Mouse (Mus musculus) urinary bladder, postnatal 36 days (tissue): ENCODE data around the gene Ablim2.
A peak's percentile ranks its signal among the peaks of the same experiment; 100 is the strongest.

Experiments used
- DNase-seq, 2 experiments: peaks; one replicate each; pipeline ENCODE4 v3.0.0; 2022; ENCODE audit warnings: low spot score in 2 of 2, mixed read lengths in 1 of 2

Gene Ablim2

DNA sequence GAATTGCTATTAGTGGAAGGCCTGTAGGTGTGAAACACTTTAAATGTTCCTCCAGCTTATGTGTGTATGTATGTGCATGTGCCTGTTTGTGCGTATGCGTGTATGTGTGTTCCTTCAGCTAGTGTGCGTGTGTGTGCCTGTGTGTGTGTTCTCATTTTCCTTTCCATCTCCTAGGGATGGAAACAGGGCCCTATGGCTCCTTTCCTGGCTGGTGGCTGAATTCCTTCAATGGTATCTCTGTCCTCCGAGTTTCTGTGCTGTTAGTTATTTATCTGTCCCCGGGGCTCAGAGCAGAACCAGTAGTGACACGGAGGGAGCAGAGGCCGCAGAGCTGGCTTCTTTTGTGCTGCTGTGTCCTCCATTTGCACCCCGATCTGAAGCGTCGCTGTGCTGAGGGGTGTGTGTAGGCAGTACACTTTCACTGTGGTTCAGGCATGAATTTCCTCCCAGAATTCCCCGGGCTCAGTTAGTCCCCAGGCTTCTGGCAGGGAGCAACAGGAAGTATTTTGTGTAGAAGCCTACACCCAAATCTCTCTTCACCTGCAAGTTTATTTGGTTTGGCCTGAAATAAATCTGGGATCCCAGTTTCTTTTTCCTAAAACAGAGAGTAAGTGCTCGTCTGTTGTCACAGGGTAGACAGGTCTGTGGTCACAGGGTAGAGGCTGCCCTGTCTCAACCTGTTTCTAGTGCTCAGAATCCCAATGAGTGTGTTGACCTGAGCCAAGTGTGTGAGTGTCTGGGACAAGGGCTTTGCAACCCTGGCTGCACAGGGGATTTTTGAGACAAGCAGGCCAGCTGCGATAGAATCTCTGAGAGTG, 151.2 kb downstream of the Ablim2 start:
- no peak for DNase-seq

DNA sequence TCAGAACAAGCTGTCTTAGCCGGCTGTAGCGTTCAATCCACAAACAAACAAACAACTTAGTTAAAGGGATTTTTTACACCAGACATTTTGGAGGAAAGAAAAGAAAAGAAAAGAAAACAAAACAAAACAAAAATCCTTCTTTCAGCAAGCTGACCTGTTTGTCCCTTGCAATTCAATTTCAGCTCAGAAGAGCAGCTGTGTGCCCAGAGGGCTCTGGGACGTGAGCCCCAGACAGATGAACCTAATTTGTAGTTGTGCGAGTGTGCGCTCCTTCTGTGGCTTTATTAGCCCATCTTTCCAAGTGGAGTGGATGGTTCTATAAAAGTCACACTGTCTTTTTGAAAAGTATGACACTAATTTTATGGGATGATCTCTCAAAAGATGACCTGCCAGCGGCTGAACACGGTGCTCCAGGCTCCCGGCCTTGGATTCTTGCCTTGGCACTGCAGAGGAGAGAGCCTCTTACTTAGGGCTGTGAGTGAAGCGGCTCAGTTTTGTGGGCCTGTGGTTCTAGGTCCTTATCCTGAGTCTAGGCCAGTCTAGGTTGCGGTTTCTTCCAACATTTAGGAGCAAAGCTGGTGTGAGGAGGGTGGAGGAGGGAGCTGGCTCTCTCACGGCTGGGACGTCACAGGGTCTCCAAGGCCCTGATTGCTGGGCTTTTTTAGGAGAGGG, 158.1 kb downstream of the Ablim2 start:
- DNase-seq: no peak

DNA sequence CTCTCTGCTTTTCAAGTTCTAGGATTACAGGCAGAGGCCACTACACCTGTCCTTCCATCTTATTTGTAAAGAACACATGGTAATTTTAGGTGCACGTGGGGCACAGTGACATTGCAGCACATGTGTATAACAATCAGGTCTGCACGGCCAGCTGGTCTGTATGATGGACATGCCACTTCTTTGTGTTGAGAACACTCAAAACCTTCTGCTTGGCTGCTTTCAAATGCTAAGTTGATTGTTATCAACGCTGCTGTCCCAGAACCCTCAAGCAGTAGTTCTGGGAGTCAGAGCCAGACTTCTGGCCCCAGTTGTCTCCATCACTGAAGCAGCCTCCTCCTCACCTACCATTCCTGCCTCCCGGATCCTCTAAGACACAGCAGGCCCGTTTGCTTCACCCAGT, 159.0 kb downstream of the Ablim2 start:
- DNase-seq: no peak

DNA sequence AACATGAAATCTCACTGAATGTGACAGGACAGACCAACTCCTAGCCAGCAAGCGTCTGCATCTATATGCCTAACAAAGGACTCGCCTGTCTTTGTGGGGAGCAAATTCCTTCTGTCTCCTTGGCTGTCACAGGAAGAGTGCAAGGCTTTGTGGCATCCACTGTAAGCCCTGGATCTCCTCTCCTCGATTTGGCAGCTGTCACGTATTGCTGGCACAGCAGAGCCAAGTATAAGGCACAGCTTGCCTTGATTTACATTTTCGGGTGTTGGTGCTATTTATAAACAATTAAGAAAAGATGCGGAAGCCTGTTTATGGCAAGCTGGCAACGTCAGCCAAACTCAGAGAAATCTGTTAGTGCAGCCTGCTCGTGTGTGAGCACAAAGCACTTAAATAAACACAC, 160.7 kb downstream of the Ablim2 start:
- no peak for DNase-seq

- DNase-seq: no peak
Observed at GRCm38 (mm10) chr5:35920076-35920475, 162.4 kb downstream of the Ablim2 start.

DNA sequence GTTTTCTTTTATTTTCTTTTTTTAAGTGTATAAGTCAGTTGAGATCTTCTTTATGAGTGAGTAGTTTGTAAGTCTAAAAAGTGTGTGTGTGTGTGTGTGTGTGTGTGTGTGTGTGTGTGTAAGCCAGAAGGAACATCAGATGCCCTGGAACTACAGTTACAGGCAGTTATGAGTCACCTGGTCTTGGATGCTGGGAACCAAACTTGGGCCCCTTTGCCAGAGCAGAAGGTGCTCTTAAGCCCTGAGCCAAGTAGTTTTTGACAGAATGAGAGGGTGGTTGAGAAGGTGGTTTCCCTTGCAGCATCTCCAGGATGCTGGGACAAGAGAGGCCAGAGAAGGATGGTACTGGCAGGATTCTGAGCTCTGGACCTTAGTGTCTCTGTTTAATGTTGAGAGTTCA, 162.9 kb downstream of the Ablim2 start:
- no peak for DNase-seq

GRCm38 (mm10) chr5:35921141-35921540, 163.5 kb downstream of the Ablim2 start:
- no peak for DNase-seq

DNA sequence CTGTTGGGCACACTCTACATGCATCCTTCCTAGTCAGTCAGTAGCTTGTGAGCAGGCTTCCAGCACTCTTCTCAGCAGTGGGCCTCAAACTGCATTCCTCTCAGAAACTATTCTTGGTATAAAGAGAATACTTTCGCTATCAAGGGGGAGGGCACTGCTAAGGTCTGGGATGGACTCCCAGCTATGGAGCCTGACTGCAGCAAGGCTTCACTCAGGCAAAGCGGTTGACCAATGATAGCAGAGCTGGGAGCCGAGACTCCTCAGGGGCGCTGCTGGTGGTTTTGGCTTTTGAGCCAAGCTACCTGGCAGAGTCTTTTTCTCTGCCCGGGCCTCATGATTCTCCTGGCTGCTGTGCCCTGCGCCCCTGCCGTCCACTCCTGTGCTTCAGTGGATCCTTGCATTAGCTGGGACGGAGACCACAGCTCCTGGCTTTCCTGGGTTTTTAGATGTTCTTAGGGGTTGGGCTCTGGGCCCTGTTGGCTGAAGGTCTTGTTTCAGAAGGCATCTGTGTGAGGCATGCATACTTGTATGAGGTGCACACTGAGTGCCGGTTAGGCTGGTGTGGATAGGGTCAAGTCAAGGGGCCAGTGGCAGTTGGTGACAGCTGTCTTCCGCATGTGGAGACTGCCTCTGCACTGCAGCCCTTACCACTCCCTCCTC, 164.0 kb downstream of the Ablim2 start:
- peak in 1 of 2 experiments; percentile 35 for DNase-seq

GRCm38 (mm10) chr5:35923448-35923847, 165.8 kb downstream of the Ablim2 start:
- no peak for DNase-seq

DNA sequence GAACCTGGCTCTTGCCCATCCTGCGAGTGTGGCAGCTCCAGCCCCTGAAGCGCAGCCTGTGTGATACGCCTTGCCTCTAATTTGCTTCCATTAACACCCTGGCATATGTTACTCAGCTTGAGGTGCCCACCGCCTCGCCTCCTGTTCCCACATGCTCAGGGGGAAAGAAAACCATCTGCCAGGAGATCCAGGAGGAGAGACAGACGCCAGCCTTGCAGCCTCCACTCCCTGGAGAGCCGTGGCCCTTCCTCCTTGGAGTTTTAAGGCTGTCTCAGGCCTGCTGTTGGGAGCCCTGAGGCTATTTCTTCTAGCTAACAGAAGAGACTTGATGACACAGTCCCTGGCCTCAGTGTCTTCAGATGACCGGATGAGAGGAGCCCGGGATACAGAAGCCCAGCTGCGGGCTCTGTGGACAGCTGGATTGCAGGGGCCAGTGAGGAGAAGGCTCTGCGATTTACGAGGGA, 167.5 kb downstream of the Ablim2 start:
- no peak for DNase-seq

DNA sequence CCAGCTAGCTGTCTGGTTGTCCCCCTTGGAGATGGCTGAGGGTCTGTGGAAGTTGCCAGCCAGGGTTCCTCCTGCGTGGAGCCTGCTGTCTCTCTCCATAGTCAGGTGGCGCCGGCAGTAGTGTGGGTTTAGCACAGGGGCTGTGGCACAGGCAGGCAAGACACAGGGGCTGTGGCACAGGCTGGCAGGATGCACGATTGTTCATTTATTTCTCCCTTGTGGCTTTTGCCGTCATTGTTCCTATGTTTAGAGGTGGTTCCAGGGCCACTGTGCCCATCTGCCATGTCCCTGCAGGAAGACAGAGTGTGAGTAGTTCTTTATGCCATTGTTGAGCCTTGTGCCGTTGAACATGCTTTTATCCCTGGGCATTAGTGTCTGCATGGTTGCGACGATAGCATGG, 168.8 kb downstream of the Ablim2 start:
- DNase-seq: no peak

GRCm38 (mm10) chr5:35931296-35931695, 173.6 kb downstream of the Ablim2 start:
- no peak for DNase-seq

DNA sequence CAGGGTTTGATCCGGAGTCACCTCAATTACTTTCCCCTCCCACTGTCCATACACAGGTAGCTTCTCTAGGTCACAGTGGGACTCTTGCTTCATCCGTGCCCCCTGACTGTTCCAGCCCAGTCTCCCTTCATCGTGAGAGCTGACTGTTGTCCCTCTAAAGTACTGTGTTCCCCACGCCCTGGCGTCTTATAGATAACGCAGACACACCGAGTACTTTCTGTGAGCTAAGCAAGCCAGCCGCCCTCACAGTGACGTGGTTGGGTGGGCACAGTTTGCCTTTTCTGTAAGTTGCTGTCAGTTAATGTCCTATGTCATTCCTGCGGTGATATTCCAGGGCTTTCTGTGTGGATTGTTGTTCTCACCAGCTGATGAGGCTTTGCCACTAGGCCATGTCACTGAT, 175.4 kb downstream of the Ablim2 start:
- DNase-seq: no peak
